Mouse (Mus musculus) frontal cortex, adult (tissue): ENCODE measurements at regions not wholly inside any gene's neighbourhood (a gene's known extent, or its start where the extent isn't known, plus 50 kb on each side); places are given as distances from the start of the nearest gene placed in this dataset.
"Not testable (repeated sequence)": the region's sequence is repeated elsewhere in the genome, so short reads cannot be mapped to it uniquely, and the experiment has no call there.

Experiments used
- ATAC-seq: cut with Nextera tagmentation; 2 replicates; pipeline ENCODE4 v1.9.2; 2017; ENCODE audit warnings: mild to moderate bottlenecking, moderate library complexity, mixed read lengths; ENCODE audit not compliant: low TSS enrichment

DNA sequence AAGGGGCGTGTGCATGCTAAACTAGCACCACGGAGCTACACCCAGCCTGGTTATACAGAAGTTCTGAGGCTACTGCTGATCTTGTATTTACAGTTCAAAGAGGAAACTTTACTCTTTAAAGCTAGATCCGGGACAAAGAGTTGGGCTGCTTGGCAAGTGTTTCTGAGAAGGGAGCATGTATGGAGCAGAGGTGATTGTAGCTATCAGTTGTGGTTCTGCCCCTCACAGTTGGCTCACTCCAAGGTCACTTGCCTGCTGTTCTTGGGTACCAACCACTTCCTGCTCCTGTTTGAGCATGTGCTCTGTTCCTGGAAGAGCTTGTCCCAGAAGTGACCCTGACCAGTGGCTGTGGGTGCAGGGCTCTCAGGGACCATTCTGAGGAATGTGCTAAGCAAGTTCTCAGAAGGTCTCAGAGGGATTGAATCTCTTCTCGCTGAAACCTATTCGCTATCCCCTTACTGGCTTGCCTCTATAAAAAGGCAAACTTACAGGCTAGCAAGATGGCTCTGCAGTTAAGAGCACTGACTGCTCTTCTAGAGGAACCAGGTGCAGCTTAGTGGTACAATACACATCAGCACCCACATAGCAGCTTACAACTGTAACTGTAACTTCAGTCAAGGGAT lies 94.9 kb upstream of the Max start:
- no peak for ATAC-seq

DNA sequence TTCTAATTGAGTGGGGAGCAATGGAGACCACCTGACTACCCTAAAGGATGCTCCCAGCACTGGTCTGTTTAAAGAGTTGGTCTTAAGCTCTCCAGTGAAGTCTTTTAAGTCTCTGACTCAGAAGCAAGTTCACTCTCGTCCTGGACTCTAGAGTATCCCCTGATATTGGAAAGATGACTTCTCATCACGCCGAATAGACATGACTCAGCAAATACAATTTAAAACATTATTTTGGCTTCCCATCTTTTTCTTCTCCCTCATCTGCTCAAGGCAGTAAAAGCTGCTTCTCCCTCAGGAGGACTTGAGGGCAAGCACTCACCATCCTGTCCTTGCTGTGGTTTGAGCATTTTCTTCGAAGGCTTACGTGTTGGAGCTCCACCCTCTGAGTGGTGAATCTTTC lies 92.7 kb upstream of the Max start:
- no peak for ATAC-seq

DNA sequence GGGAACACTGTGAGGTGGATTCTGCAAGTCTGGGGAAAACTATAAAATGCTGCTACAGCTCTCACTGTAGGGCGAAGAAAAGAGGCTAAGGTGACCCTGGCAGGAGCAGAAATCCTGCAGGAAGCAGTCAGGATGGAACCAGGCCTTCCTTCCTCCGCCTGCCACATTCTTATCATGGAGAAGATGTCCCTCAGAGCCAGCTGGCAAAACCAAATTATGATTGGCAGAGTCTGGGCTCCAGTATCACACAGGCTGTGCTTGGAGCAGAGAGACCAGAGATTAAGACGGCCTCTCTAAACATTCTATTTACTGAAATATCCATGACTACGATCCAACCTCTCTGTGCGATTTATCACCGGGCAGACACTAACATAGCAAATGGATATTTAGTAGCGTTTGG lies 92.2 kb upstream of the Max start:
- no peak for ATAC-seq

DNA sequence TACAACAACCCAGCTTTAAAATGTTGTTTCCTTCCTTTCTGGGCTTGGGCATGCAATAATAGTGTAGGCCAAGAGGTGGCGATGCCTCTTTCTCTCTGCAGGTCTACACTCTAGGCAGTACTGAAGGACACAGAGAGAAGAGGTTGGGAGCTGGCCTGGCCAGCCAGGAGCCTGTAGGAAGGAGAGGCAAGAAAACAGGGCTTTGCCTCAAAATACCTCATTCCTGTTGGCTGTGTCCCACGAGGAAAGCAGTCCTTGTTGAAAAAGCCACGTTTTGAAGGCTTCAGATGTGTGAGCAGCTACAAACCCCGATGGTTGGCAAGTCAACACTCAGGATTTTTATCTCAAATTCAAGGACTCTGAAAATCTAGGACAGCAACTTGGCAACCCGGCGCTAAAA lies 90.9 kb upstream of the Max start:
- ATAC-seq, result peak; percentile 89

- ATAC-seq, result no peak
Observed at GRCm38 (mm10) chr12:77048380-77048779, 86.4 kb upstream of the Max start.

DNA sequence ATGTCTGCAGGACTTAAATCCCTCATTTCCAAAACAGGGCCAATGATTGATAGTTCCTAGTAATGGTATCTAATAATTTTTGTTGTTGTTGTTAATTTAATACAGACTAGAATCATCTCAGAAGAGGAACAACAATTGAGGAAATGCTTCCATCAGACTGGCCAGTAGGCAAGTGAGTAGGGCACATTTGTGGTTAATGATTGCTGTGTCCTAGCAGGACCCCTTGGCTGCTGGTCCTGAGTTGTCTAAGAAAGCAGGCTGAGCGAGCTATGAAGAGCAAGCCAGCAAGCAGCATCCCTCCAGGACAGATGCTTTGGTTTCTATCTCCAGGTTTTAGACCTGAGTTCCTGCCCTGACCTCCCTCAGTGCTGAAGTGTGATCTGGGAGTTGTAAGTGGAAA lies 85.3 kb upstream of the Max start:
- no peak for ATAC-seq

DNA sequence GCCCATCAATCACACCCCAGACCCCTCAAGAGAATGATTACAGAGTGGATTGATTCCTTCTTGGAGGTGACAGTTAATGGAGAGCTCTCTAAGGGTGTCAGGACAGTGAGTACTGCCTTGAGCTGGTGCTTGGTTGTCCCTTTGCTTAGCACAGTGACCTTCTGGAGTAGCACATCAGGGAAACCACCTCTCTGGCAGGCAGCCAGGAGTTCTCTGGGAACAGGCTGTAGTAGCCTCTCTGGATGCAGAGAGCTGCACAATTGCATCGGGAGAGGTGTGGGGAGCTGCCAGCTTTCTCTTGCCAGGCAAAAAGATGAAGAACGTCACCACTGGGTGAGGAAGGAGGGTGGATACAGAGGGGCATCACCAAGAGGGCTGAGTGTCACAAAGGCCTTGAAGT lies 84.0 kb upstream of the Max start:
- ATAC-seq, result no peak

DNA sequence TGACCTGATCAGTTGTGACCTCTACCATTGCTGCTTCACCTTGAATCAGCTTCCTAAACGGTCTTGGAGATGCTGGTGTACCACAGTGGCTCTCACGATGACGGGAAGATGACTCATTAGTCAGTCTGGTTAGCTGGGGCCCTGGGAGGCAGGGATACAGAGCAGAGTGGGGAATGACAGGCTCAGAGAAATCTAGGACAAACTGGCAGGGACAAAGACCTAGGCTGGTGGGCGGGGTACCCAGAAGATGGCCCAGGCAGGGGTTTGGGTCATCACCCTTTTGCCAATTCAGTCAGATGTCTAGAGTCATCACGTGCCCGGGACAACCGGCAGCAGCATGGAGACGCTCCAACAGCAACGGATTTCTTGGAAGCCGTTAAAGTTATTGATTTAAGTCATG lies 83.4 kb upstream of the Max start:
- no peak for ATAC-seq

- ATAC-seq, result no peak
Observed at GRCm38 (mm10) chr12:77042356-77042755, 80.4 kb upstream of the Max start.

GRCm38 (mm10) chr12:77041141-77041540 lies 79.1 kb upstream of the Max start:
- ATAC-seq, result no peak

- no peak; the same call in 1 of the 2 replicates for ATAC-seq
Observed at GRCm38 (mm10) chr12:77039953-77040305, 77.9 kb upstream of the Max start.

DNA sequence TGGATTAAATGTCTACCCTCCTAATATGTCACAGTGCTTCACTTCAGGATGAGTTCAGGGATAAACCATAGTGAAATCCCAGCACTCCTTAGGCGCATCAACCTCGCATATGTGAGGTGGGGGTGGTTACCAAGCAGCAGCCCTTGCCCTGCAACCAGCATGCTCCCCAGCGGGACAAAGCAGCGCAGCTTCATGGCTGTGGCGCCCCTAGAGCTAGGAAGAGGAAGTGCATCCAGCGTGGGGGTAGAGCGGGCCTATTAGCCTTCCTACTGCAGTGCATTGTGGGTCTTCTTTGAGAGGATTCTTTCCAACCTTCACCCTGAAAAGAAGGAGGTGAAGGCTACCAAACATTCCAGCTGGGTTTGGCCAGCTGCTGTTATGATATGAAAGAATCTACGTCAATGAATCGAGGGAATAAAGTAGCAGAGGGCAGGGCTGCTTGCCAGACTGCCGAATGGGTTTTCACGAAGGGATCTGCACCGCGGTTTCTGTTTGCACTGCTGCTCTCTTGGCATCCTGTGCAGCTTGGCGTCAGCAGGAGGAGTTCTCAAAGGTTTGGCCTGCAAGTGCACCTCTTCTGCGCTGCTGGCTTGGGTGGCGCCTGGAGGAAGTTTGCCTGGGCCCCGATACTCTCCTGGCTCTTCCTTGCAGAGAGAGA lies 77.4 kb upstream of the Max start:
- 0 out of 2 replicates have a peak, but pooled peaks have one; percentile 31 for ATAC-seq

DNA sequence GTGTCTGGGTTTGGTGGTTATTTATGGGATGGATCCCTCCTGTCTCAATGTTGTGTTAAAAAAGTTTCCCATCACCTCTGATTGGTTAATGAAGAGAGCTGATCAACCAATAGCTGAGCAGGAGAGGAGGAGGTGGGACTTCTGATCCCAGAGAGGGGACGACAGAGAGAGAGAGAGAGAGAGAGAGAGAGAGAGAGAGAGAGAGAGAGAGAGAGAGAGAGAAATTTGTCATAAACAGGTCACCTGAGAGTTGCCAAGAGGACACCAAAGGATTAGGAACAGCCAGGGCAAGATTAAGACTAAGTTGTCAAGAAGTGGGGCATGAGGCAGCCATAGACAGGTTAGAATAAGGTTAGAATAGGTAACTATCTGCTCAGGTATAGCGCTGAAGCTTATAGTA lies 73.7 kb upstream of the Max start:
- no peak for ATAC-seq

GRCm38 (mm10) chr12:77031448-77031847 lies 69.4 kb upstream of the Max start:
- no peak for ATAC-seq

DNA sequence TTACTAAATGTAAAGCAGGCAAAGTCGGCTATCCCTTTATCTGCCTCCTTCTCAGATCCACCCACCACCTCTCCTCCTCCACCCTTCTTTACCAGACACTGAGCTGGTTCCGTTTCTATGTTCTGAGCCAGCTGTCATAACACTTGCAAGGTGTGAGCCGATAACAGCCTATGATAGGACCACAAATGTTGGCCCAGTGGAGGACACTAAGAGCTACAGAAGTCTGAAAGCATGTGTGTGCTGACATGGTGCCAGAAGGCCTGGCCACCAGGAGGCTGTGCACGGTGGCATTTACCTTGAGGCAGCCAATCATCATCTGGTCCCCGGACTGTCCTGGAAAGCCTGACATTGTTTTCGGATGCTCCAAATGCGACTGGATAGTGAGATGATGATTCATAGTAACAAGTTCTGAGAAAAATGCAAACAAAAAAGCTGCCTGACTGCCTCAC lies 63.5 kb upstream of the Max start:
- ATAC-seq, result peak; percentile 67

- no peak for ATAC-seq
Observed at GRCm38 (mm10) chr12:77022538-77022937, 60.5 kb upstream of the Max start.

- no peak; the same call in 1 of the 2 replicates for ATAC-seq
Observed at GRCm38 (mm10) chr12:77021881-77022280, 59.9 kb upstream of the Max start.

GRCm38 (mm10) chr12:77019708-77020511 lies 57.9 kb upstream of the Max start:
- ATAC-seq, result peak; percentile 95

DNA sequence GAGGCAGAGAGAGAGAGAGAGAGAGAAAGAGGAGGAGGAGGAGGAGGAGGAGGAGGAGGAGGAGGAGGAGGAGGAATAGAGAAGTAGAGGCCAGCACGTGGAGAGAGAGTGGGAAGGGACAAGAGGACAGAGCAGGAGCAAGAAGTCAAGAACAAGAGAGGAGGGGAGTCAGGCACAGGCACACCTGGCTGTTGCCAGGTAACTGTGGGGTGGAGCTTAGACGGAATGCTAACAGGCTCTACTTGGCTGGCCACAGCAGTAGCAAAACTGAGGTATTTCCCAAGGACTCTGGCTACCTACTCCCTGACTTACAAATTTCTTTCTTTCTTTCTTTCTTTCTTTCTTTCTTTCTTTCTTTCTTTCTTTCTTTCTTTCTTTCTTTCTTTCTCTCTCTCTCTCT lies 57.1 kb upstream of the Max start:
- not testable (repeated sequence) for ATAC-seq

GRCm38 (mm10) chr12:77018373-77018772 lies 56.4 kb upstream of the Max start:
- no peak for ATAC-seq

DNA sequence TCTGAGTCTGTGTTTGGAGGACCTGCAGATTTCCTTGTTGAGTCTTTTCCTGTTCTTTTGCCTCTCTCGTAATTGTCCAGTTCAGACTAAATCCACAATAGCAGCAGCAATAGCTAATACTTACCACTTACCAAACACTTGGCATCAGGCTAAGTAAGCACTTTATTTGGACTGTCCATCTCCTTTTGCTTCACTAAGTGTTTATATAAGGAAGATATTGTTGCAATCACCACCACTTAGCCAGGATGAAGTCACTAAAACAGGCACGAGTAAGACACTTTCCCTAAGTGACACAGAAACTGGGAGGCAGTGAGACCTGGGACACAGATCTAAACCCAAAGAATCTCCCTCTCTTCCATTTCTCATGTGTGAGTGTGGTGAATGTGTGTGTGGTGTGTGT lies 52.9 kb upstream of the Max start:
- no peak for ATAC-seq
